9 mouse cellular contexts compared by ENCODE assay signal in genomic region chr16:6963533-6963932, GRCm38 (mm10).
DNase-seq lines count a peak whose midpoint lies in the region.
"Had no signal": no experiment of that assay in that cellular context is flagged by ENCODE, and none has a peak within 500 bp of the region (broad histone marks: within the 10 kb centered on the region; RNA-seq: fewer than 3 reads in every experiment).

No protein-coding gene starts in this region.

- H3K4me1 ChIP-seq in hindbrain, embryonic 10.5 days (replicated peaks) = peaks cover 34% of the 10 kb centered on the region

- H3K4me3 ChIP-seq in hindbrain, embryonic 10.5 days = no peak overlapping the region
- H3K4me3 ChIP-seq: forebrain, embryonic 12.5 days; midbrain, embryonic 12.5 days had no signal

- H3K27ac ChIP-seq in hindbrain, embryonic 10.5 days = no peak overlapping the region
- H3K27ac ChIP-seq: forebrain, embryonic 12.5 days; midbrain, embryonic 12.5 days had no signal

- WGBS in hindbrain, embryonic 10.5 days = 78% methylated on average over 4 of the region's 4 CpGs

- DNase-seq in left cerebral cortex, adult 18-20 months (ENCODE audit: low spot score in 2 of 2) = peak; percentile 51 to 52
- no peak for DNase-seq in left cerebral cortex, adult 11 months (ENCODE audit: low spot score)
- DNase-seq in adipocyte (ENCODE audit: low spot score) = peak; percentile 51
- DNase-seq in cerebellum, adult 8-10 months = peak; percentile 39
- peak; percentile 36 for DNase-seq in right cerebral cortex, postnatal 25 days
- DNase-seq in hindbrain, embryonic 10.5 days (ENCODE audit: low spot score) = no peak
- no peak for DNase-seq in T-cell, adult 2 months (ENCODE audit: low spot score)

- H3K9me3 ChIP-seq in hindbrain, embryonic 10.5 days = no peaks in the 10 kb centered on the region
- H3K9me3 ChIP-seq: forebrain, embryonic 12.5 days; midbrain, embryonic 12.5 days had no signal

- peaks cover 28% of the 10 kb centered on the region for H3K27me3 ChIP-seq in hindbrain, embryonic 10.5 days (ENCODE audit: insufficient read depth, poor library complexity, severe bottlenecking)

- no peaks in the 10 kb centered on the region for H3K36me3 ChIP-seq in hindbrain, embryonic 10.5 days
- H3K36me3 ChIP-seq: forebrain, embryonic 12.5 days; midbrain, embryonic 12.5 days had no signal

Comparison
In these comparisons a context has a peak if more than half of its experiments do, and no peak if none do; other contexts are left out.
1. DNase-seq: peak in left cerebral cortex, adult 18-20 months (2 of 2), adipocyte (single experiment), cerebellum, adult 8-10 months (single experiment) and right cerebral cortex, postnatal 25 days (single experiment); none in left cerebral cortex, adult 11 months (single experiment), hindbrain, embryonic 10.5 days (single experiment) and T-cell, adult 2 months (single experiment).